ENCODE assay signal across 8 mouse cellular contexts in the genomic region with DNA sequence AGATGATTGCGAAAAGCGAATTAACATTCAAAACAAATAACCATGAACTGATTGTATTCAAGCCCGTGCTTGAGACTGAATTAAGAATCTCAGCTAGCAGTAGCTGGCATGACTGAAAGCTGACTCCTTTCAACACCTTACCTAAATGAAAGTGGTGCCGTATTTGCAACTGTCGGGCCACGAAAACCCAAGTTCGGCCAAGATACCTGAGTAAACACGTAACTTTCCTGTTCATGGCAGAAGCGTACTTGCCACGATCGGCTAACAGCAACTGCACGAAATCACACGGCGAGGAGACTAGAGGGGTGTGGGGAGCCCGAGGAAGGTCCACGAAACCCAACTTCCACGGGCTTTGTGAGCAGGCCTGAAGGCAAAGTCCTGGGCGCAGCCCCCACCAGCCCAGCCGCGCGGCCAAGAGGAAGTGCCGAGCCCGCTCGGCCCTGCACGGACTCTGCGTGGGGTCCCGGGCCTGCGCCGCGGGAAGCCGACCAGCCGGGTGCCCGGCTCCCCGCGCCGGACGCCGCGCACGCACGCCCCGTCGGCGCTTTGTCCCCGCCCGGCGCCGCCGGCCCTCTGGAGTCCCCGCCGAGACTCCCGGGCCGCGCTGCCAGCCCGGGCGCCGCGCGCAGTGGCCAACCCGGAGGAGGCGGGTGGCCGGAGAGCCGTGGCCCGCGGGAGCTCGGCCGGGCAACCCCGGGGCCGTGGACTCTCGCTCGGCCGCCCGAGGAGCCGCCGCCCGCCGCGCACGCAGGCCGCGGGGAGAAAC. TPM values are rescaled to one million over a fixed set of nuclear protein-coding genes. Genes with fewer than 3 reads are reported as not detected.
DNase-seq lines count a peak whose midpoint lies in the region; ATAC-seq and TF ChIP-seq lines count a peak whose summit lies in the region.

No protein-coding gene starts in this region.

- no peaks in the 10 kb centered on the region for H3K27me3 ChIP-seq in cerebellum, adult 2 months (ENCODE audit: control insufficient read depth, insufficient read depth, low read length)
- no peaks in the 10 kb centered on the region for H3K27me3 ChIP-seq in hindbrain, postnatal 0 days (ENCODE audit: insufficient read depth, low read length)
- H3K27me3 ChIP-seq in limb, embryonic 10.5 days (ENCODE audit: low read depth, poor library complexity, severe bottlenecking): no peaks in the 10 kb centered on the region
- H3K27me3 ChIP-seq in midbrain, embryonic 10.5 days (ENCODE audit: low read depth, poor library complexity, severe bottlenecking): no peaks in the 10 kb centered on the region

- H3K4me2 ChIP-seq in hindbrain, postnatal 0 days (ENCODE audit: low read depth, low read length): peak overlapping the region; percentile 55

- peak; percentile 39 for DNase-seq in gastrocnemius, adult 18-20 months (ENCODE audit: low spot score)
- DNase-seq in gastrocnemius, postnatal 25 days: no peak
- DNase-seq in cerebellum, adult 2 months: peak; percentile 48 to 66
- DNase-seq in frontal cortex, postnatal 25 days (ENCODE audit: low spot score in 2 of 2): peak; percentile 21 to 29
- DNase-seq in hindbrain, postnatal 0 days (ENCODE audit: low spot score): peak; percentile 50
- peak; percentile 78 for DNase-seq in limb, embryonic 10.5 days (ENCODE audit: low spot score)
- peak; percentile 64 for DNase-seq in midbrain, embryonic 10.5 days (ENCODE audit: low spot score)
- peak; percentile 56 to 83 for DNase-seq in spleen, postnatal 4 days (ENCODE audit: low spot score in 2 of 2)

- H3K36me3 ChIP-seq in hindbrain, postnatal 0 days (ENCODE audit: insufficient read depth, low read length): no peaks in the 10 kb centered on the region
- H3K36me3 ChIP-seq in limb, embryonic 10.5 days: peaks cover 5% of the 10 kb centered on the region; the same call in 1 of the 2 replicates
- H3K36me3 ChIP-seq in midbrain, embryonic 10.5 days: no peaks in the 10 kb centered on the region

- ATAC-seq in hindbrain, postnatal 0 days: peak; percentile 69

- H3K4me1 ChIP-seq in cerebellum, adult 2 months (ENCODE audit: control insufficient read depth, insufficient read depth, low read length): no peaks in the 10 kb centered on the region; the same call in 1 of the 2 replicates
- no peaks in the 10 kb centered on the region for H3K4me1 ChIP-seq in hindbrain, postnatal 0 days (ENCODE audit: insufficient read depth, low read length)
- H3K4me1 ChIP-seq in limb, embryonic 10.5 days: peaks cover 18% of the 10 kb centered on the region
- H3K4me1 ChIP-seq in midbrain, embryonic 10.5 days: peaks cover 28% of the 10 kb centered on the region

- TF ChIP-seq CTCF in cerebellum, adult 2 months (IDR thresholded peaks at IDR 0.05; ENCODE audit: borderline replicate concordance, insufficient read depth, low read depth, low read length): no peak
- TF ChIP-seq CTCF in hindbrain, postnatal 0 days (IDR thresholded peaks at IDR 0.05; ENCODE audit: low read depth): no peak

- peak overlapping the region; percentile 92 for H3K4me3 ChIP-seq in cerebellum, adult 2 months (replicated peaks; ENCODE audit: insufficient read depth, low read depth, low read length)
- peak overlapping the region; percentile 89 for H3K4me3 ChIP-seq in hindbrain, postnatal 0 days (ENCODE audit: low read length)
- H3K4me3 ChIP-seq in limb, embryonic 10.5 days: peak overlapping the region; percentile 90
- peak overlapping the region; percentile 91 for H3K4me3 ChIP-seq in midbrain, embryonic 10.5 days

- under 1% methylated on average over 81 of the region's 81 CpGs for WGBS in cerebellum, adult 2 months
- WGBS in hindbrain, postnatal 0 days: under 1% methylated on average over 77 of the region's 81 CpGs
- WGBS in limb, embryonic 10.5 days: under 1% methylated on average over 81 of the region's 81 CpGs
- under 1% methylated on average over 78 of the region's 81 CpGs for WGBS in midbrain, embryonic 10.5 days

- no peak for TF ChIP-seq POLR2A in cerebellum, adult 2 months (IDR thresholded peaks at IDR 0.05; ENCODE audit: borderline replicate concordance, insufficient read depth, low read length)

- H3K9ac ChIP-seq in hindbrain, postnatal 0 days (replicated peaks; ENCODE audit: low read length): peak overlapping the region; percentile 93

- H3K27ac ChIP-seq in cerebellum, adult 2 months (ENCODE audit: insufficient read depth, low read length): peak overlapping the region; percentile 55
- H3K27ac ChIP-seq in hindbrain, postnatal 0 days: peak overlapping the region; percentile 94
- H3K27ac ChIP-seq in limb, embryonic 10.5 days: peak overlapping the region; percentile 99
- H3K27ac ChIP-seq in midbrain, embryonic 10.5 days (replicated peaks): peak overlapping the region; percentile 98

- no peaks in the 10 kb centered on the region for H3K9me3 ChIP-seq in hindbrain, postnatal 0 days (ENCODE audit: low read length)
- H3K9me3 ChIP-seq in limb, embryonic 10.5 days (replicated peaks): no peaks in the 10 kb centered on the region
- H3K9me3 ChIP-seq in midbrain, embryonic 10.5 days (replicated peaks): no peaks in the 10 kb centered on the region

RNA-seq across cellular contexts. Expression of gene Fcho2, which starts 0.8 kb away (rescaled TPM):
- 10 to 100 TPM; 21.3 to 26.3 TPM for total RNA-seq in gastrocnemius, adult 18-20 months (2021)
- 10 to 100 TPM; 18.9 to 20.7 TPM for total RNA-seq in gastrocnemius, postnatal 25 days (2021)
- 21.1 and 22.7 TPM in 2 replicates for polyA plus RNA-seq in cerebellum, adult 2 months (2012; rRNA removed)
- 15.7 and 19.6 TPM in 2 replicates for total RNA-seq in hindbrain, postnatal 0 days (2014; rRNA removed)
- polyA plus RNA-seq in hindbrain, postnatal 0 days (2015; fragmentation: Nextera tagmentation; extraction: Ambion mirVana): 18.1 and 19.7 TPM in 2 replicates
- polyA plus RNA-seq in limb, embryonic 10.5 days (2016; fragmentation: Nextera tagmentation; extraction: Ambion mirVana): 26.1 and 34.1 TPM in 2 replicates
- polyA plus RNA-seq in midbrain, embryonic 10.5 days (2016; fragmentation: Nextera tagmentation; extraction: Ambion mirVana): 26.5 and 26.9 TPM in 2 replicates
